Mouse (Mus musculus) liver, embryonic 14.5 days (tissue): ENCODE results near the gene L3mbtl1.

Source experiments
- CTCF ChIP-seq: IDR thresholded peaks from 2 replicates; pipeline ENCODE4 v1.5.1; 2016; ENCODE audit warnings: antibody characterized with exemption, low read depth, control low read depth
- EP300 ChIP-seq: IDR thresholded peaks from 2 replicates; pipeline ENCODE4 v1.6.1; 2016; ENCODE audit warnings: antibody characterized with exemption, low read depth

DNA sequence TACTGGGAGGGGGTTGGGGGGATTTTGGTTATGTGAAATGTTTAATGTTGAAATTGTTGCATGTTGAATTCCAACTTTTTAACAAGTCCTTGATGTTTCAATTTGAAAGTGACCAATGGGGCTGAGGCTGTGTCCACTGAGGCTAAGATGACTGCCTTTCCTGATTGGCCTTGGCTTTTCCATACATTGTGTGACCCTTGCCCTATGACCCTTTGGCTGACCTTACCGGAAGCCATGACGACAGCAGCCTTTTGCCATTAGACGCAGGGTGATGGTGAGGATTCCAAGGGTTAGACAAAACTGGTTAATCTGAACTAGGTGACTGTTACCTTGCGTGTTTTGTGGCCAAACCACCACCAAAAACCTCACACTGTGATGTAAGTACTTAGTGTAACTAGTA lies 10.6 kb upstream of the L3mbtl1 start:
- TF ChIP-seq CTCF (no peak), EP300 (no peak)
